Mouse (Mus musculus) MEL (cell line): Measurements from ENCODE around the gene Dnase1l3. TPM values are rescaled to one million over a fixed set of nuclear protein-coding genes. Genes with fewer than 3 reads are reported as not detected.

Source experiments
- DNase-seq: peaks from one replicate; pipeline ENCODE4 v3.0.0; 2011; ENCODE audit warnings: low read depth, low spot score
- H3K27ac ChIP-seq: 2 replicates; pipeline ENCODE4 v1.5.1; 2012; ENCODE audit warnings: low read depth, mild to moderate bottlenecking, control low read depth, low read length, moderate library complexity; ENCODE audit not compliant: control insufficient read depth
- H3K27me3 ChIP-seq, 2 experiments: fragments of 150-350 bp in 1 of 2; sonication (generic) in 1 of 2; 2 replicates each; pipeline ENCODE4 v1.6.1; 2012; ENCODE audit warnings: low read length in 2 of 2, mild to moderate bottlenecking in 2 of 2, improper control_type of control experiment in 1 of 2, moderate library complexity in 1 of 2; ENCODE audit not compliant: insufficient read depth in 2 of 2, control insufficient read depth in 1 of 2
- H3K36me3 ChIP-seq, 2 experiments: 2 replicates each; pipeline ENCODE4 v1.6.1; 2012 to 2014; ENCODE audit warnings: low read length in 2 of 2, improper control_type of control experiment in 1 of 2, inconsistent platforms in 1 of 2, mild to moderate bottlenecking in 1 of 2; ENCODE audit not compliant: insufficient read depth in 2 of 2, control insufficient read depth in 1 of 2
- H3K4me1 ChIP-seq, 2 experiments: fragments of 150-350 bp in 1 of 2; sonication (generic) in 1 of 2; 2 replicates each; pipeline ENCODE4 v1.6.1; 2012; ENCODE audit warnings: low read length in 2 of 2, improper control_type of control experiment in 1 of 2, mild to moderate bottlenecking in 1 of 2; ENCODE audit not compliant: insufficient read depth in 2 of 2, control insufficient read depth in 1 of 2
- H3K4me3 ChIP-seq, 2 experiments: fragments of 150-350 bp in 1 of 2; sonication (generic) in 1 of 2; 2 replicates each; pipeline ENCODE4 v1.5.1; 2012; ENCODE audit warnings: low read depth in 2 of 2, low read length in 2 of 2, mild to moderate bottlenecking in 2 of 2, moderate library complexity in 2 of 2, control low read depth in 1 of 2, improper control_type of control experiment in 1 of 2; ENCODE audit not compliant: control insufficient read depth in 1 of 2, insufficient read depth in 1 of 2
- H3K79me2 ChIP-seq: 2 replicates; pipeline ENCODE4 v1.6.1; 2012; ENCODE audit warnings: mild to moderate bottlenecking, low read length, moderate library complexity; ENCODE audit not compliant: control insufficient read depth, poor library complexity, insufficient read depth
- H3K9ac ChIP-seq: 2 replicates; pipeline ENCODE4 v1.6.1; 2012; ENCODE audit warnings: low read depth, mild to moderate bottlenecking, control low read depth, low read length, moderate library complexity; ENCODE audit not compliant: control insufficient read depth, poor library complexity, severe bottlenecking
- H3K9me3 ChIP-seq: fragments of 150-350 bp; sonication (generic); replicated peaks from 2 replicates; pipeline ENCODE4 v1.6.1; 2012; ENCODE audit warnings: mild to moderate bottlenecking, low read length, improper control_type of control experiment, moderate library complexity; ENCODE audit not compliant: insufficient read depth
- BHLHE40 ChIP-seq: IDR thresholded peaks from 2 replicates; pipeline ENCODE4 v1.6.1; 2012; ENCODE audit warnings: low read depth, mild to moderate bottlenecking, inconsistent platforms, low read length, improper control_type of control experiment, borderline replicate concordance
- CHD2 ChIP-seq: IDR thresholded peaks from 2 replicates; pipeline ENCODE4 v1.6.1; 2011; ENCODE audit warnings: low read length, improper control_type of control experiment
- E2F4 ChIP-seq: IDR thresholded peaks from 2 replicates; pipeline ENCODE4 v1.6.1; 2011; ENCODE audit warnings: low read depth, low read length, improper control_type of control experiment, borderline replicate concordance
- ELF1 ChIP-seq: IDR thresholded peaks from 2 replicates; pipeline ENCODE4 v1.6.1; 2014; ENCODE audit warnings: low read depth, mild to moderate bottlenecking, inconsistent platforms, low read length, improper control_type of control experiment, moderate library complexity
- EP300 ChIP-seq, 2 experiments: IDR thresholded peaks; 2 replicates each; pipeline ENCODE4 v1.6.1; 2011; ENCODE audit warnings: improper control_type of control experiment in 2 of 2, low read length in 2 of 2, low read depth in 1 of 2, mild to moderate bottlenecking in 1 of 2
- ETS1 ChIP-seq: IDR thresholded peaks from 2 replicates; pipeline ENCODE4 v1.6.1; 2012; ENCODE audit warnings: low read depth, mild to moderate bottlenecking, inconsistent platforms, low read length, improper control_type of control experiment, moderate library complexity
- GABPA ChIP-seq: IDR thresholded peaks from 2 replicates; pipeline ENCODE4 v1.6.1; 2012; ENCODE audit warnings: low read depth, mild to moderate bottlenecking, inconsistent platforms, low read length, improper control_type of control experiment, moderate library complexity
- GATA1 ChIP-seq: IDR thresholded peaks from 2 replicates; pipeline ENCODE4 v1.6.1; 2011; ENCODE audit warnings: low read depth, low read length, improper control_type of control experiment
- JUND ChIP-seq: IDR thresholded peaks from 2 replicates; pipeline ENCODE4 v1.6.1; 2011; ENCODE audit warnings: low read depth, mild to moderate bottlenecking, improper control_type of control experiment, low read length
- MAFK ChIP-seq: IDR thresholded peaks from 2 replicates; pipeline ENCODE4 v1.6.1; 2011; ENCODE audit warnings: low read depth, mild to moderate bottlenecking, low read length, improper control_type of control experiment, borderline replicate concordance
- MAZ ChIP-seq: IDR thresholded peaks from 2 replicates; pipeline ENCODE4 v1.6.1; 2012; ENCODE audit warnings: low read depth, mild to moderate bottlenecking, inconsistent platforms, low read length, improper control_type of control experiment
- MXI1 ChIP-seq: IDR thresholded peaks from 2 replicates; pipeline ENCODE4 v1.6.1; 2011; ENCODE audit warnings: mild to moderate bottlenecking, low read depth, low read length, improper control_type of control experiment
- MYC ChIP-seq: IDR thresholded peaks from 2 replicates; pipeline ENCODE4 v1.6.1; 2011; ENCODE audit warnings: low read depth, mild to moderate bottlenecking, low read length, improper control_type of control experiment, moderate library complexity
- NELFE ChIP-seq: IDR thresholded peaks from 2 replicates; pipeline ENCODE4 v1.6.1; 2011; ENCODE audit warnings: low read depth, low read length, improper control_type of control experiment
- NRF1 ChIP-seq: IDR thresholded peaks from 2 replicates; pipeline ENCODE4 v1.6.1; 2014; ENCODE audit warnings: low read depth, mild to moderate bottlenecking, inconsistent platforms, low read length, improper control_type of control experiment, moderate library complexity; ENCODE audit not compliant: poor library complexity, insufficient read depth, severe bottlenecking
- POLR2A ChIP-seq, 2 experiments: IDR thresholded peaks; 2 replicates each; pipeline ENCODE4 v1.6.1; 2011 to 2012; ENCODE audit warnings: low read length in 2 of 2, mild to moderate bottlenecking in 2 of 2, control low read depth in 1 of 2, improper control_type of control experiment in 1 of 2, low read depth in 1 of 2, moderate library complexity in 1 of 2; ENCODE audit not compliant: control insufficient read depth in 1 of 2, insufficient read depth in 1 of 2, poor library complexity in 1 of 2
- POLR2AphosphoS5 ChIP-seq: IDR thresholded peaks from 2 replicates; pipeline ENCODE4 v1.6.1; 2012; ENCODE audit warnings: low read depth, borderline replicate concordance, mild to moderate bottlenecking, inconsistent platforms, low read length, moderate library complexity, mixed read lengths
- RCOR1 ChIP-seq: IDR thresholded peaks from 2 replicates; pipeline ENCODE4 v1.6.1; 2012; ENCODE audit warnings: low read depth, mild to moderate bottlenecking, inconsistent platforms, low read length, improper control_type of control experiment
- SMC3 ChIP-seq: IDR thresholded peaks from 2 replicates; pipeline ENCODE4 v1.6.1; 2011; ENCODE audit warnings: low read depth, low read length, improper control_type of control experiment
- TBP ChIP-seq: IDR thresholded peaks from 2 replicates; pipeline ENCODE4 v1.8.0; 2011; ENCODE audit warnings: low read depth, low read length, improper control_type of control experiment
- TCF12 ChIP-seq: IDR thresholded peaks from 2 replicates; pipeline ENCODE4 v1.6.1; 2014; ENCODE audit warnings: low read depth, mild to moderate bottlenecking, inconsistent platforms, low read length, improper control_type of control experiment, moderate library complexity
- UBTF ChIP-seq: IDR thresholded peaks from 2 replicates; pipeline ENCODE4 v1.6.1; 2012; ENCODE audit warnings: low read depth, mild to moderate bottlenecking, inconsistent platforms, low read length, improper control_type of control experiment, moderate library complexity, borderline replicate concordance; ENCODE audit not compliant: insufficient read depth
- USF1 ChIP-seq: IDR thresholded peaks from 2 replicates; pipeline ENCODE4 v1.6.1; 2014; ENCODE audit warnings: low read depth, mild to moderate bottlenecking, inconsistent platforms, low read length, improper control_type of control experiment, moderate library complexity
- USF2 ChIP-seq, 2 experiments: IDR thresholded peaks; 2 replicates each; pipeline ENCODE4 v1.6.1; 2011 to 2012; ENCODE audit warnings: improper control_type of control experiment in 2 of 2, low read length in 2 of 2, borderline replicate concordance in 1 of 2, inconsistent platforms in 1 of 2, low read depth in 1 of 2, mild to moderate bottlenecking in 1 of 2; ENCODE audit not compliant: insufficient read depth in 1 of 2
- ZC3H11A ChIP-seq: IDR thresholded peaks from 2 replicates; pipeline ENCODE4 v1.6.1; 2012; ENCODE audit warnings: low read depth, mild to moderate bottlenecking, inconsistent platforms, low read length, improper control_type of control experiment
- ZKSCAN1 ChIP-seq: IDR thresholded peaks from 2 replicates; pipeline ENCODE4 v1.6.1; 2012; ENCODE audit warnings: low read depth, mild to moderate bottlenecking, inconsistent platforms, low read length, improper control_type of control experiment, moderate library complexity
- polyA plus RNA-seq, 2 experiments: library from polyadenylated mRNA; stranded (reverse) in 1 of 2; unstranded in 1 of 2; fragments of >175 nt in 1 of 2; fragments of >200 nt in 1 of 2; gene quantifications; 2 replicates each; pipeline versions ENCODE4 v1.2.1 to v1.2.4; 2012; ENCODE audit warnings: low replicate concordance in 2 of 2, low read depth in 1 of 2; ENCODE audit not compliant: insufficient read length in 2 of 2, insufficient read depth in 1 of 2, missing spikeins in 1 of 2
- total RNA-seq: library from RNA; depleted of rRNA; stranded (reverse); fragments of 300-350 nt; gene quantifications from 2 replicates; pipeline ENCODE4 v1.2.3, GENCODE M21; 2012

Dnase1l3 gene
- total and polyA plus RNA-seq, 3 experiments: not detected

DNA sequence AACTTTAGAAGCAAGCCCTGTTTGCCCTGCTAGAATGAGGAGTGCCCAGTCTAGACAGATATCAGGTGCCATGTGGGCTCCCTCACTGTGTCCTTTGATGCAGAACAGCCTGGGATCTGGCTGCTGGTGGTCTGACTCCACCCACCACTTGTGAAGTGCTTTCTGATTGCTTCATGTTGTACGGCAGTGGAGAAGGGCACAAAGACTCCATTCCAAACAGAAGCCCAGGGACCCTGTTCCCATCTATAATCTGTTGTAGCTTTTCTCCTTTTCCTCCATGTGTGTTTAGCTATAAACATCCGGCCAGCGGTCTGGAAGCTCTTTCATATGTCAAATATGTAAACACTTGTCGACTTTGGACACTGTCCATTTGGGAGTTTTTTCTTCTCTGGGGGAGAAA, 74.5 kb downstream of the Dnase1l3 start:
- no peak overlapping the region for H3K27ac ChIP-seq
- no peak for TF ChIP-seq MYC
- TF ChIP-seq MAFK: no peak
- TF ChIP-seq ZKSCAN1: no peak
- TF ChIP-seq NELFE: no peak
- TF ChIP-seq EP300 (IDR thresholded peaks at IDR 0.05; ENCODE audit: low read depth in 1 of 2, low read length in 2 of 2): no peak
- TF ChIP-seq POLR2A (IDR thresholded peaks at IDR 0.05; ENCODE audit: control insufficient read depth in 1 of 2, insufficient read depth in 1 of 2, low read depth in 1 of 2, low read length in 2 of 2, poor library complexity in 1 of 2): no peak
- TF ChIP-seq BHLHE40: no peak
- no peak for TF ChIP-seq JUND
- TF ChIP-seq CHD2: no peak
- TF ChIP-seq E2F4: no peak
- no peak for TF ChIP-seq UBTF
- TF ChIP-seq ELF1: no peak
- no peak for TF ChIP-seq ETS1
- no peak for TF ChIP-seq GABPA
- no peak for TF ChIP-seq TCF12
- TF ChIP-seq MAZ: no peak
- no peak for TF ChIP-seq MXI1
- TF ChIP-seq TBP: no peak
- no peaks in the 10 kb centered on the region for H3K79me2 ChIP-seq
- no peaks in the 10 kb centered on the region for H3K9me3 ChIP-seq
- H3K27me3 ChIP-seq: no peaks in the 10 kb centered on the region
- DNase-seq: no peak
- H3K4me3 ChIP-seq: no peak overlapping the region
- no peaks in the 10 kb centered on the region for H3K4me1 ChIP-seq
- no peak overlapping the region for H3K9ac ChIP-seq
- no peaks in the 10 kb centered on the region for H3K36me3 ChIP-seq

DNA sequence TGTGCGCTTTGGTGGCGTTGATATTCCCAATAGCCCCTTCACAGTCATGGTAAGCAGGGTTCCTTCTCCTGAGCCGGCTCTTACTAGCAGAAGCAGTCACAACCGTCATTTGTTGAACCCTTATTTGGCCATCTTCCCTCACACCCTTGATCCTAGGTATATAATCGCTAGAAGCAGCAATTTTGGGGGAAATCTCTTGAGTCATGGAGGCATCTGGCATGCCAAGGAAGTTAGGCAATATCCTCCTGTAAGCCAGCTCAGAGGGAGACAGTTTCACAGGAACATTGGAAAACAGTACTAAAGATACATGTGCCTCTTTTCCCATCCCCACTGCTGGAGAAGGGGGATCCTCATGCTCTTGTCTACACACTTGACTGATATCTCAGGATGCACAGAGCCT, 75.1 kb downstream of the Dnase1l3 start:
- Histone ChIP-seq H3K27ac (no peak overlapping the region), H3K27me3 (no peaks in the 10 kb centered on the region)
- no peak for TF ChIP-seq ZC3H11A
- TF ChIP-seq NRF1: no peak
- TF ChIP-seq GATA1: no peak
- no peak for TF ChIP-seq USF1
- TF ChIP-seq SMC3: no peak
- no peak for TF ChIP-seq POLR2AphosphoS5
- TF ChIP-seq USF2 (IDR thresholded peaks at IDR 0.05; ENCODE audit: borderline replicate concordance in 1 of 2, insufficient read depth in 1 of 2, low read depth in 1 of 2, low read length in 2 of 2): no peak
- TF ChIP-seq RCOR1: no peak
- TF ChIP-seq, all 39 proteins: peak for 0
- Histone ChIP-seq H3K36me3 (no peaks in the 10 kb centered on the region), H3K9ac (no peak overlapping the region), H3K79me2 (no peaks in the 10 kb centered on the region), H3K9me3 (no peaks in the 10 kb centered on the region), H3K4me1 (peaks cover 0 to 3% of the 10 kb centered on the region in 2 experiments; a peak in 2 of 4 replicates), H3K4me3 (no peak overlapping the region)
- no peak for DNase-seq
